10 mouse cellular contexts compared by ENCODE assay signal in genomic region chr11:97840135-97840490, GRCm38 (mm10). TPM values are rescaled to one million over a fixed set of nuclear protein-coding genes. Genes with fewer than 3 reads are reported as not detected.
A peak's percentile ranks its signal among the peaks of the same experiment; 100 is the strongest.
DNase-seq lines count a peak whose midpoint lies in the region; ATAC-seq and TF ChIP-seq lines count a peak whose summit lies in the region.
"Had no signal": no experiment of that assay in that cellular context is flagged by ENCODE, and none has a peak within 500 bp of the region (broad histone marks: within the 10 kb centered on the region; RNA-seq: fewer than 3 reads in every experiment).

No protein-coding gene starts in this region.

- no peak for TF ChIP-seq POLR2A in thymus, adult 2 months (IDR thresholded peaks at IDR 0.05; ENCODE audit: control insufficient read depth, extremely low read depth, insufficient read depth, low read length, poor library complexity)

- H3K36me3 ChIP-seq in lung, embryonic 16.5 days (ENCODE audit: control insufficient read depth, insufficient read depth, low read length) = peaks cover 13% of the 10 kb centered on the region
- peaks cover 13% of the 10 kb centered on the region for H3K36me3 ChIP-seq in lung, postnatal 0 days (ENCODE audit: insufficient read depth, low read length)
- peaks cover 33% of the 10 kb centered on the region for H3K36me3 ChIP-seq in forebrain, embryonic 13.5 days (ENCODE audit: poor library complexity, severe bottlenecking)
- H3K36me3 ChIP-seq in limb, embryonic 12.5 days = peaks cover 33% of the 10 kb centered on the region
- H3K36me3 ChIP-seq in stomach, embryonic 15.5 days = peaks cover 20% of the 10 kb centered on the region
- no peaks in the 10 kb centered on the region; the same call in 1 of the 2 replicates for H3K36me3 ChIP-seq in thymus, adult 2 months (ENCODE audit: control insufficient read depth, insufficient read depth, low read length)

- ATAC-seq in lung, embryonic 16.5 days (ENCODE audit: low read depth) = no peak
- no peak for ATAC-seq in lung, postnatal 0 days
- no peak for ATAC-seq in forebrain, embryonic 13.5 days
- ATAC-seq in limb, embryonic 12.5 days (ENCODE audit: insufficient number of reproducible peaks, insufficient read depth, low FRiP score, low TSS enrichment, low read depth) = no peak
- no peak for ATAC-seq in stomach, embryonic 15.5 days (ENCODE audit: insufficient read depth, low FRiP score, low read depth)
- no peak for ATAC-seq in erythroid progenitor cell, adult 5-6 weeks (replicated peaks; ENCODE audit: low FRiP score, poor library complexity, severe bottlenecking)

- peak overlapping the region; percentile 70 for H3K4me2 ChIP-seq in lung, embryonic 16.5 days (ENCODE audit: low read depth, low read length)
- no peak overlapping the region for H3K4me2 ChIP-seq in lung, postnatal 0 days (replicated peaks; ENCODE audit: low read depth, low read length)
- H3K4me2 ChIP-seq in forebrain, embryonic 13.5 days = peak overlapping the region; percentile 67
- H3K4me2 ChIP-seq in limb, embryonic 12.5 days = peak overlapping the region; percentile 64
- H3K4me2 ChIP-seq in stomach, embryonic 15.5 days = peak overlapping the region; percentile 70

- H3K9ac ChIP-seq in lung, embryonic 16.5 days (ENCODE audit: low read length) = no peak overlapping the region; the same call in 1 of the 2 replicates
- H3K9ac ChIP-seq in lung, postnatal 0 days (replicated peaks; ENCODE audit: low read depth) = no peak overlapping the region
- peak overlapping the region; percentile 76; the same call in 1 of the 2 replicates for H3K9ac ChIP-seq in forebrain, embryonic 13.5 days
- peak overlapping the region; percentile 60; the same call in 1 of the 2 replicates for H3K9ac ChIP-seq in limb, embryonic 12.5 days (replicated peaks)
- H3K9ac ChIP-seq in stomach, embryonic 15.5 days = no peak overlapping the region

- no peak overlapping the region for H3K4me3 ChIP-seq in lung, embryonic 16.5 days (ENCODE audit: low read length)
- H3K4me3 ChIP-seq in lung, postnatal 0 days (ENCODE audit: low read depth, low read length) = no peak overlapping the region
- H3K4me3 ChIP-seq in forebrain, embryonic 13.5 days = peak overlapping the region; percentile 59
- H3K4me3 ChIP-seq in limb, embryonic 12.5 days (replicated peaks) = peak overlapping the region; percentile 53
- H3K4me3 ChIP-seq in stomach, embryonic 15.5 days (replicated peaks) = no peak overlapping the region
- H3K4me3 ChIP-seq in thymus, adult 2 months (ENCODE audit: control insufficient read depth, insufficient read depth, low read length) = no peak overlapping the region

- DNase-seq in lung, postnatal 0 days (ENCODE audit: low spot score) = no peak
- no peak for DNase-seq in thymus, adult 2 months
- DNase-seq: adrenal gland, postnatal 25 days; thymus, postnatal 25 days had no signal

- H3K27me3 ChIP-seq in lung, embryonic 16.5 days (ENCODE audit: control insufficient read depth, insufficient read depth, low read depth, low read length) = no peaks in the 10 kb centered on the region
- no peaks in the 10 kb centered on the region for H3K27me3 ChIP-seq in lung, postnatal 0 days (replicated peaks; ENCODE audit: insufficient read depth, low read length)
- H3K27me3 ChIP-seq in forebrain, embryonic 13.5 days = no peaks in the 10 kb centered on the region
- no peaks in the 10 kb centered on the region for H3K27me3 ChIP-seq in limb, embryonic 12.5 days
- no peaks in the 10 kb centered on the region for H3K27me3 ChIP-seq in stomach, embryonic 15.5 days (replicated peaks)
- H3K27me3 ChIP-seq in thymus, adult 2 months (ENCODE audit: control insufficient read depth, insufficient read depth, low read length) = no peaks in the 10 kb centered on the region

- no peak for TF ChIP-seq CTCF in lung, postnatal 0 days (IDR thresholded peaks at IDR 0.05)
- no peak for TF ChIP-seq CTCF in thymus, adult 2 months (IDR thresholded peaks at IDR 0.05; ENCODE audit: borderline replicate concordance, control insufficient read depth, extremely low read depth, insufficient read depth, low read length, poor library complexity)

- peak overlapping the region; percentile 78 for H3K27ac ChIP-seq in lung, embryonic 16.5 days (ENCODE audit: low read length)
- no peak overlapping the region for H3K27ac ChIP-seq in lung, postnatal 0 days (ENCODE audit: low read length)
- peak overlapping the region; percentile 87; the same call in 1 of the 2 replicates for H3K27ac ChIP-seq in forebrain, embryonic 13.5 days
- peak overlapping the region; percentile 92 for H3K27ac ChIP-seq in limb, embryonic 12.5 days
- peak overlapping the region; percentile 80; the same call in 1 of the 2 replicates for H3K27ac ChIP-seq in stomach, embryonic 15.5 days
- H3K27ac ChIP-seq in thymus, adult 2 months (ENCODE audit: control insufficient read depth, insufficient read depth, low read length) = no peak overlapping the region

- 64% methylated on average over 2 of the region's 2 CpGs for WGBS in lung, embryonic 16.5 days
- WGBS in lung, postnatal 0 days = 58% methylated on average over 2 of the region's 2 CpGs
- 73% methylated on average over 2 of the region's 2 CpGs for WGBS in forebrain, embryonic 13.5 days
- WGBS in limb, embryonic 12.5 days = 74% methylated on average over 2 of the region's 2 CpGs
- 64% methylated on average over 2 of the region's 2 CpGs for WGBS in stomach, embryonic 15.5 days
- WGBS in thymus, adult 2 months = 38% methylated on average over 2 of the region's 2 CpGs

- TF ChIP-seq EP300 in lung, postnatal 0 days (IDR thresholded peaks at IDR 0.05) = no peak

- H3K4me1 ChIP-seq in lung, embryonic 16.5 days (replicated peaks; ENCODE audit: control insufficient read depth, insufficient read depth, low read length) = peaks cover 13% of the 10 kb centered on the region
- no peaks in the 10 kb centered on the region for H3K4me1 ChIP-seq in lung, postnatal 0 days (ENCODE audit: insufficient read depth, low read depth, low read length)
- H3K4me1 ChIP-seq in forebrain, embryonic 13.5 days = peaks cover 16% of the 10 kb centered on the region
- peaks cover 12% of the 10 kb centered on the region for H3K4me1 ChIP-seq in limb, embryonic 12.5 days (replicated peaks)
- H3K4me1 ChIP-seq in stomach, embryonic 15.5 days = peaks cover 6% of the 10 kb centered on the region; the same call in 1 of the 2 replicates
- peaks cover 31% of the 10 kb centered on the region for H3K4me1 ChIP-seq in thymus, adult 2 months (replicated peaks; ENCODE audit: control insufficient read depth, insufficient read depth, low read length)

- H3K9me3 ChIP-seq in lung, embryonic 16.5 days (ENCODE audit: control insufficient read depth, low read length) = no peaks in the 10 kb centered on the region
- no peaks in the 10 kb centered on the region for H3K9me3 ChIP-seq in lung, postnatal 0 days (ENCODE audit: low read length)
- H3K9me3 ChIP-seq in forebrain, embryonic 13.5 days (replicated peaks) = no peaks in the 10 kb centered on the region
- no peaks in the 10 kb centered on the region for H3K9me3 ChIP-seq in limb, embryonic 12.5 days
- H3K9me3 ChIP-seq in stomach, embryonic 15.5 days = no peaks in the 10 kb centered on the region

RNA-seq across cellular contexts. Expression of gene B230217C12Rik, which starts 0.5 kb away (rescaled TPM):
- polyA plus RNA-seq in lung, embryonic 16.5 days (2015; fragmentation: Nextera tagmentation; extraction: Ambion mirVana) = 3.1 and 3.4 TPM in 2 replicates
- 1.3 and 1.5 TPM in 2 replicates for polyA plus RNA-seq in lung, postnatal 0 days (2015; fragmentation: Nextera tagmentation; extraction: Ambion mirVana)
- polyA plus RNA-seq in forebrain, embryonic 13.5 days (2015; fragmentation: Nextera tagmentation; extraction: Ambion mirVana) = 17.4 and 18.7 TPM in 2 replicates
- polyA plus RNA-seq in limb, embryonic 12.5 days (2016; fragmentation: Nextera tagmentation; extraction: Ambion mirVana) = 11.8 and 13.2 TPM in 2 replicates
- 4.0 and 5.7 TPM in 2 replicates for polyA plus RNA-seq in stomach, embryonic 15.5 days (2015; fragmentation: Nextera tagmentation; extraction: Ambion mirVana)
- polyA plus RNA-seq in thymus, adult 2 months (2012; rRNA removed) = 4.7 and 6.2 TPM in 2 replicates
- total RNA-seq in erythroid progenitor cell, adult 5-6 weeks (2015; ENCODE audit: low replicate concordance) = not detected in 2 replicates
- not detected in 2 replicates for total RNA-seq in erythroid progenitor cell, adult 5-6 weeks (2017; ENCODE audit: low replicate concordance)
- total RNA-seq: monocyte, adult 5-6 weeks had no signal

RNA-seq across cellular contexts. Expression of gene Lasp1, which starts 41.3 kb away (rescaled TPM):
- 163 and 167 TPM in 2 replicates for polyA plus RNA-seq in lung, embryonic 16.5 days (2015; fragmentation: Nextera tagmentation; extraction: Ambion mirVana)
- 96.4 and 107 TPM in 2 replicates for polyA plus RNA-seq in lung, postnatal 0 days (2015; fragmentation: Nextera tagmentation; extraction: Ambion mirVana)
- 95.3 and 109 TPM in 2 replicates for polyA plus RNA-seq in forebrain, embryonic 13.5 days (2015; fragmentation: Nextera tagmentation; extraction: Ambion mirVana)
- 110 and 120 TPM in 2 replicates for polyA plus RNA-seq in limb, embryonic 12.5 days (2016; fragmentation: Nextera tagmentation; extraction: Ambion mirVana)
- polyA plus RNA-seq in stomach, embryonic 15.5 days (2015; fragmentation: Nextera tagmentation; extraction: Ambion mirVana) = 112 and 122 TPM in 2 replicates
- polyA plus RNA-seq in thymus, adult 2 months (2012; rRNA removed) = 167 and 178 TPM in 2 replicates
- 28.9 and 33.5 TPM in 2 replicates for total RNA-seq in erythroid progenitor cell, adult 5-6 weeks (2015; ENCODE audit: low replicate concordance)
- total RNA-seq in erythroid progenitor cell, adult 5-6 weeks (2017; ENCODE audit: low replicate concordance) = 14.8 and 57.0 TPM in 2 replicates

RNA-seq across cellular contexts. Expression of gene Fbxo47, which starts 43.8 kb away (rescaled TPM):
- polyA plus RNA-seq in lung, embryonic 16.5 days (2015; fragmentation: Nextera tagmentation; extraction: Ambion mirVana) = 0.36 and 0.65 TPM in 2 replicates
- polyA plus RNA-seq in lung, postnatal 0 days (2015; fragmentation: Nextera tagmentation; extraction: Ambion mirVana) = 0.08 and 0.29 TPM in 2 replicates
- 0.78 and 1.4 TPM in 2 replicates for polyA plus RNA-seq in forebrain, embryonic 13.5 days (2015; fragmentation: Nextera tagmentation; extraction: Ambion mirVana)
- polyA plus RNA-seq in limb, embryonic 12.5 days (2016; fragmentation: Nextera tagmentation; extraction: Ambion mirVana) = 0.60 and 0.92 TPM in 2 replicates
- 0.52 and 0.65 TPM in 2 replicates for polyA plus RNA-seq in stomach, embryonic 15.5 days (2015; fragmentation: Nextera tagmentation; extraction: Ambion mirVana)
- polyA plus RNA-seq in thymus, adult 2 months (2012; rRNA removed) = 0.19 and 0.28 TPM in 2 replicates
- not detected in 2 replicates for total RNA-seq in erythroid progenitor cell, adult 5-6 weeks (2015; ENCODE audit: low replicate concordance)
- 0.61 and 0.64 TPM in 2 replicates for total RNA-seq in erythroid progenitor cell, adult 5-6 weeks (2017; ENCODE audit: low replicate concordance)

RNA-seq across cellular contexts. Expression of gene Rpl23, which starts 57.9 kb away (rescaled TPM):
- polyA plus RNA-seq in lung, embryonic 16.5 days (2015; fragmentation: Nextera tagmentation; extraction: Ambion mirVana) = 495 and 578 TPM in 2 replicates
- 464 and 478 TPM in 2 replicates for polyA plus RNA-seq in lung, postnatal 0 days (2015; fragmentation: Nextera tagmentation; extraction: Ambion mirVana)
- polyA plus RNA-seq in forebrain, embryonic 13.5 days (2015; fragmentation: Nextera tagmentation; extraction: Ambion mirVana) = 386 and 461 TPM in 2 replicates
- polyA plus RNA-seq in limb, embryonic 12.5 days (2016; fragmentation: Nextera tagmentation; extraction: Ambion mirVana) = 513 and 518 TPM in 2 replicates
- polyA plus RNA-seq in stomach, embryonic 15.5 days (2015; fragmentation: Nextera tagmentation; extraction: Ambion mirVana) = 502 and 526 TPM in 2 replicates
- 140 and 154 TPM in 2 replicates for polyA plus RNA-seq in thymus, adult 2 months (2012; rRNA removed)
- 324 and 337 TPM in 2 replicates for total RNA-seq in erythroid progenitor cell, adult 5-6 weeks (2015; ENCODE audit: low replicate concordance)
- 331 and 402 TPM in 2 replicates for total RNA-seq in erythroid progenitor cell, adult 5-6 weeks (2017; ENCODE audit: low replicate concordance)

Comparison
In these comparisons a context has a peak if more than half of its experiments do, and no peak if none do; other contexts are left out.
1. H3K27ac ChIP-seq: peak in lung, embryonic 16.5 days (single experiment), forebrain, embryonic 13.5 days (single experiment), limb, embryonic 12.5 days (single experiment) and stomach, embryonic 15.5 days (single experiment); none in lung, postnatal 0 days (single experiment) and thymus, adult 2 months (single experiment).
2. H3K4me3 ChIP-seq: peak in forebrain, embryonic 13.5 days (single experiment) and limb, embryonic 12.5 days (single experiment); none in lung, embryonic 16.5 days (single experiment), lung, postnatal 0 days (single experiment), stomach, embryonic 15.5 days (single experiment) and thymus, adult 2 months (single experiment).
3. H3K9ac ChIP-seq: peak in forebrain, embryonic 13.5 days (single experiment) and limb, embryonic 12.5 days (single experiment); none in lung, embryonic 16.5 days (single experiment), lung, postnatal 0 days (single experiment) and stomach, embryonic 15.5 days (single experiment).